ENCODE assay signal across 29 mouse cellular contexts in the genomic region with DNA sequence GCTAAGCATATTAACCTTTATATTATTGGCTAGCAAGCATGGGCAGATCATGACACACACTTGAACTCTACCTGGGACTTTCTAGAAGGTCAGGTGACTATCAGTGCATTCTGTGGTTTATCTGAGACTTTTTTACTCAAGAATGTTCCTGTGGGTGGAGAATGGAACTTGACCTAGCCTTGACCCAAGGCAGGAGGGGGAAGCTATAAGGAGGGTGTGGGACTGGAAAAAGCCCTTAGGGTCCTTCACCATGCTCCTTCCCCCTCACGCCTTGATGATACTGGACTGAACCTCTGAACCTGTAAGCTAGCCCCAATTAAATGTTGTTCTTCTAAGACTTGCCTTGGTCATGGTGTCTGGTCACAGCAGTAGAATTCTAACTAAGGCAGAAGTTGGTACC. TPM values are rescaled to one million over a fixed set of nuclear protein-coding genes. Genes with fewer than 3 reads are reported as not detected.
"Had no signal": no experiment of that assay in that cellular context is flagged by ENCODE, and none has a peak within 500 bp of the region (broad histone marks: within the 10 kb centered on the region; RNA-seq: fewer than 3 reads in every experiment).

No protein-coding gene starts in this region.

- H3K27ac ChIP-seq: heart, adult 2 months; heart, embryonic 13.5 days; heart, embryonic 15.5 days; hindbrain, embryonic 13.5 days; hindbrain, embryonic 15.5 days; hindbrain, postnatal 0 days; intestine, embryonic 15.5 days; layer of hippocampus, adult 2 months; left cerebral cortex, adult 2 months; limb, embryonic 10.5 days; limb, embryonic 12.5 days; liver, embryonic 13.5 days; liver, embryonic 15.5 days had no signal

- DNase-seq: gastrocnemius, postnatal 14 days; gastrocnemius, postnatal 36 days; heart, adult 11 months; heart, adult 2 months; heart, postnatal 14 days; heart, postnatal 36 days; kidney, adult 18-20 months; kidney, adult 8-10 months; kidney, postnatal 10 days; kidney, postnatal 25 days; kidney, postnatal 4 days; liver; liver, embryonic 13.5 days had no signal

- H3K36me3 ChIP-seq: heart, embryonic 13.5 days; heart, embryonic 15.5 days; hindbrain, embryonic 13.5 days; hindbrain, embryonic 15.5 days; intestine, embryonic 15.5 days; limb, embryonic 10.5 days; limb, embryonic 12.5 days; liver, embryonic 13.5 days; liver, embryonic 15.5 days had no signal

- H3K4me2 ChIP-seq: heart, embryonic 11.5 days; heart, embryonic 13.5 days; heart, embryonic 15.5 days; hindbrain, embryonic 13.5 days; hindbrain, embryonic 15.5 days; intestine, embryonic 15.5 days; limb, embryonic 12.5 days; liver, embryonic 11.5 days; liver, embryonic 13.5 days; liver, embryonic 15.5 days had no signal

- ATAC-seq: hindbrain, postnatal 0 days; intestine, embryonic 15.5 days; intestine, postnatal 0 days had no signal

- H3K4me3 ChIP-seq: heart, adult 2 months; heart, embryonic 13.5 days; heart, embryonic 15.5 days; hindbrain, embryonic 13.5 days; hindbrain, embryonic 15.5 days; intestine, embryonic 15.5 days; layer of hippocampus, adult 2 months; left cerebral cortex, adult 2 months; limb, embryonic 10.5 days; limb, embryonic 12.5 days; liver, embryonic 13.5 days; liver, embryonic 15.5 days had no signal

- H3K9ac ChIP-seq: heart, embryonic 13.5 days; heart, embryonic 15.5 days; hindbrain, embryonic 13.5 days; hindbrain, embryonic 15.5 days; intestine, embryonic 15.5 days; limb, embryonic 12.5 days; liver, embryonic 13.5 days; liver, embryonic 15.5 days had no signal

- H3K4me1 ChIP-seq: intestine, embryonic 15.5 days; limb, embryonic 12.5 days had no signal

- H3K27me3 ChIP-seq: heart, embryonic 15.5 days; hindbrain, embryonic 15.5 days; intestine, embryonic 15.5 days; liver, embryonic 13.5 days had no signal

- H3K9me3 ChIP-seq: heart, embryonic 13.5 days; heart, embryonic 15.5 days; hindbrain, embryonic 13.5 days; hindbrain, embryonic 15.5 days; intestine, embryonic 15.5 days; limb, embryonic 10.5 days; limb, embryonic 12.5 days; liver, embryonic 13.5 days; liver, embryonic 15.5 days had no signal

RNA-seq across cellular contexts. Expression of a gene that starts 5.8 kb away (rescaled TPM):
- total RNA-seq: gastrocnemius, adult 8-10 months had no signal
- polyA plus RNA-seq: heart, adult 2 months had no signal

RNA-seq across cellular contexts. Expression of a gene that starts 36.7 kb away (rescaled TPM):
- total RNA-seq: gastrocnemius, postnatal 14 days; gastrocnemius, postnatal 36 days; heart, adult 2 months; heart, postnatal 14 days; heart, postnatal 36 days; hematopoietic stem cell, adult 5-6 weeks had no signal
- polyA plus RNA-seq: heart, adult 2 months; heart, embryonic 11.5 days; heart, embryonic 13.5 days; heart, embryonic 15.5 days; intestine, embryonic 15.5 days; intestine, postnatal 0 days; limb, embryonic 10.5 days; limb, embryonic 12.5 days; liver, embryonic 11.5 days had no signal
